Mouse (Mus musculus) layer of hippocampus, postnatal 14 days (tissue): Measurements from ENCODE around the gene Myom1. TPM values are rescaled to one million over a fixed set of nuclear protein-coding genes. Genes with fewer than 3 reads are reported as not detected.
"Not testable (repeated sequence)": the region's sequence is repeated elsewhere in the genome, so short reads cannot be mapped to it uniquely, and the experiment has no call there.

Experiments
- DNase-seq, 2 experiments: peaks; one replicate each; pipeline ENCODE4 v3.0.0; 2021 to 2022; ENCODE audit warnings: low spot score in 2 of 2, mixed read lengths in 1 of 2
- long read RNA-seq, 2 experiments: library from polyadenylated mRNA; stranded (forward); transcript quantifications; one replicate each; pipeline ENCODE4 v2.0.0; 2021
- total RNA-seq, 2 experiments: library from RNA; stranded (reverse); gene quantifications; 2 replicates each; pipeline ENCODE4 v1.2.3; 2021

Myom1 gene
- total RNA-seq = 1 to 10 TPM; 2.9 to 4.5 TPM
- long read RNA-seq, experiment 1, partial matches to known transcripts = 1 of 1 reads
- long read RNA-seq, experiment 1, other reads (novel, unspliced or antisense) = 0 of 1 reads
- long read RNA-seq, experiment 2 = 0 reads

GRCm38 (mm10) chr17:71002081-71002743, at the start of gene Myom1:
Gene Myom1 (plus strand): TSS chr17:71002633.
- DNase-seq = peak; percentile 94 to 97

DNA sequence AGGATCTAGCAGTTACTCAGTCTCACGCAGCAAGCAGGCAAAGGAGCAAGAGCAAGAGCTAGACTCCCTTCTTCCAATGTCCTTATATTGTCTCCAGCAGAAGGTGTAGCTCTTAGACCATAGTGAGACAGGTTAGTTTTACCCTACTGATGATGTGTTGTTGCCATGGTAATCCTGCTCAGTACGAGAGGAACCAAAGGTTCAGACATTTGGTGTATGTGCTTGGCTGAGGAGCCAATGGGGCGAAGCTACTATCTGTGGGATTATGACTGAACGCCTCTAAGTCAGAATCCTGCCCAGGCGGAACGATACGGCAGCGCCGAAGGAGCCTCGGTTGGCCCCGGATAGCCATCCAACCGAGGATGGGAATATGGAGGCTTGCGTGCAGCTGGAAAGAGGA, 38.9 kb upstream of the Myom1 start:
- DNase-seq = peak; percentile 98 to 99

DNA sequence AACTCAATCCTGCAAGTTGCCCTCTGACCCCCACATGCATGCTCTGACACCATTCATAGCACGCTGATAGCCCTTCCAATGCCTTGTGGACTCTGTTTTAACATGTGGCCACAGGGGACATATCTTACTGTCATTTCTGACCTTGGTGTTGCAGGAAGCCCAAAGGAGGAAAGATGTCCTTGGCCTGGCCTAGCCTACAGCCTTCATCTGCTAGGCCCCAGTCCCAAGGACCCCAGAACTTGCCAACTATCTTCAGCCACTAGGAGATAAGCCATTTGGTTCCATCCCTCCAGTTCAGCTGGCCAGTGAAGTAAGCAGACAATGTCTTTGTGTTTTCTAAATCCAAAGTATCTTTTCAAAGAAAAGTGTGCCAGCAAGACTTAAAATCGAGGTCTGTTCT, 37.2 kb upstream of the Myom1 start:
- DNase-seq = no peak

DNA sequence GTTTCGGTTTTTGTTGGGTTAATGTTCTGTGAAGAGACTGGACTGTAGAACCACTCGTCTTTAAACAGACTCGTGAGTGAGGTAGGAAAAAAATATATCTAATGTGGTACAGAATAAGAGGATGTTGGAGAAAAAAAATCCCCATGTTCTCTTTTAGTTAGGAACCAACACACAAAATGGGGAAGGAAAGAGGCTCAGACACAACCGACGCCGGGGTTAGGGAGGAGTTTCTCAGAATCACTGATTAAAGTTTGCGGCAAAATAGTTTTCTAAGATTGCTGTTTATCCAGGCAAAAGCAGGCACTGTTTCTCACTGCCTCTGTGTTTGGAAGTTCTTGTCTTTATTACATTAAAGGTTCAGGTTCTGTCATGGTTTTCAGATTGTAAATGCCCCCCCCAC, 36.3 kb upstream of the Myom1 start:
- DNase-seq = no peak

GRCm38 (mm10) chr17:70967191-70967590, 35.2 kb upstream of the Myom1 start:
- DNase-seq = no peak

- DNase-seq = no peak
These were observed 34.8 kb upstream of the Myom1 start for GRCm38 (mm10) chr17:70967646-70968045.

DNA sequence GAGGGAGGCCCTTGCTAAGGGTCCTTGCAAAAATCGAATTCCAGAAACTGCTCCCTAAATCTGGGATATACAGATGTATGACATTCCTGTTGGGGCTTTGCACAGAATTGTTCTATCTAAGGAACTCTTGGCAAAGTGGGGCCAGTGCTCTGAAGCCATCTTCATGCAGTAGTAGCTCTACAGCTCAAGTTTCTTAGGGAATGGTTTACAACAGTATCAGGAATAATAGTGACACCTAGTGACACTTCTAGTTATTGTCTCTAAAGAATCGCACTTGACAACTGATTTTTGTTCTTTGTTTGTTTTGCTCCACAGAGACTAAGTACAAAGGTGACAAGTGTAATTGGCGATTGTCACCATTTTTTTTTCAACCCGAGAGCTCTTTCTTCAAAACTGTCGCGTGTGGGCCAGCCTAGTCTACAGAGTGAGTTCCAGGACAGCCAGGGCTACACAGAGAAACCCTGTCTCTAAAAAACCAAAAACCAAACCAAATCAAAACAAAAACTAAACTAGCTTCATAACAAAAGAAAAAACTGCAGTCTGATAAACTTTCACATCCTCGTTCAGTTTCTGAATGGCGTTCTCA, 33.7 kb upstream of the Myom1 start:
- DNase-seq = peak in 1 of 2 experiments; percentile 50

- DNase-seq = no peak
These were observed 31.2 kb upstream of the Myom1 start for GRCm38 (mm10) chr17:70971206-70971605.

DNA sequence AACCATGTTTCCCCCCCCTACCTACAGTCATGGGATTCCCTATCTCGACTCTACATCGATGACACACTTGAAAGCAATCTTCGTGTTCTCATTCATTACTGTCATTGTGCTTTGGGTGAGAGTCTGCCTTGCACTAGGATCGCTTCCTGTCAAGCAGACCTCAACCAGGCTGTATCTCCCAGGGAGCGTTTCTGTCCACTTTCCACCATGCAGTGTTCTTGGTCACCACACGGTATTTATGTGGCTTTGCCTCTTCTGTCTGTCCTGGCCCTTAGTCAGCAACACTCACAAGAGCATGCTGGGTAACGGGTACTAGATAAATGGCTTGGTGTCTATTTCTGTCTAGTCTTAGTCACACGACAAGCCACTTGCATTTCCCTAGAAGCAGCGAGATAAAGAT, 29.0 kb upstream of the Myom1 start:
- DNase-seq = no peak

GRCm38 (mm10) chr17:70974065-70974464, 28.4 kb upstream of the Myom1 start:
- DNase-seq = not testable (repeated sequence)

GRCm38 (mm10) chr17:70977799-70978198, 24.6 kb upstream of the Myom1 start:
- no peak for DNase-seq

GRCm38 (mm10) chr17:70979345-70980223, 22.8 kb upstream of the Myom1 start:
- no peak for DNase-seq

DNA sequence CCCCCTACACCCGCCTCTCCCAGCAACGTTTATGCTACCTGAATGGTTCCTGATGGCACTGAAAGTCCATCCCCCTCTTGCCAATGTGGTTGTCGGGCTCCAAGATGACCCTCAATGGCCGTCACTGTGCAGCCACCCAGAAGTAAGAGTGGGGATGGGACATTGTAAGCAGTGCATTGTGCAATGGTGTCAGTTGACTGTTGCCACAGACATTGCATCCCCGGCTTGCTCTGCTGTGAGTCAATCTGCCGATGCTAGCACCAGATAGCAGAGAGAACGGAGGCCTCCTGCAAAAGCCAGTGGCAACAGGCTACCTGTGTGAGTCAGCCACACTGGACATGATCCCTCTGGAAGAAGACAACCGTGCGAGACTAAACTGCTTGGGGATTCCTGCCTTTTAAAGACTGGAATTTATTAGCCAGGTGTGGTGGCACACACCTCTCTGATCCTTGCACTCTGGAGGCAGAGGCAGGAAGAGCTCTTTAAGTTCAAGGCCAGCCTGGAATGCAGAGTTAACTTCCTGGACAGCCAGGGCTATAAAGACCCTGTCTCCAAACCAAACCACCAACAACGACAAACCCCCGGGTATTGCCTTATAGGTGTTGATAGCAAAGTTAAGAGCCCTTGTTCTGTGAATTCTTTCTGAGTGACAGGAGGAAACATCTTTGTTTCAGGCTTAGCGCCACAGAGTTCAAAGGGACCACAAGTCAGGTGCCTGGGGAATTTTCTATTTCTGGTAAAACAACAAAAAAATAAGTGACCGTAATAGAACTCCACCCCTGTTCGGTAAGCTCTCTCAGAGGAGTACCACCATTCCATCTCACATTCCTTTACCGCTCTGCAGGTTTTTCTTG, 16.7 kb upstream of the Myom1 start:
- DNase-seq = no peak

GRCm38 (mm10) chr17:70986355-70986740, 16.1 kb upstream of the Myom1 start:
- no peak for DNase-seq

GRCm38 (mm10) chr17:70986831-70987660, 15.4 kb upstream of the Myom1 start:
- no peak for DNase-seq

GRCm38 (mm10) chr17:70988337-70988767, 14.1 kb upstream of the Myom1 start:
- no peak for DNase-seq

DNA sequence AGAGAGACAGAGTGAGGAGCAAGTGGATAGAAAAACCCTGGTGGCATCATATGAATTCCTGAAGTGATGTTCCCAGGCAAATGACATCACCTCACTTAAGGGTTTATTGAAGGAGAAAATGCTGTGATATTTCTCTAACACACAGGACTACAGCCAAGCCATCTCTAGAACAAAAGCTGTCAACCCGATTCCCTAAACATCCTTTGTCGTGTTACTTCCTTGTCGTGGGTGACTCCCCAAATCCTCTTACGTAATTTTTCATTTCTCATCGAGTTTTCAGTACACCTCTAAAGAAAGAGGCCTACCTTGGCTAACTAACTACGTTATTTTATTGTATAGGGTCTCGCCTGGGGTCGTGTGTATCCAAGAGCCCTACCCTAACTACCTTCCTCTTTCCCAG, 13.0 kb upstream of the Myom1 start:
- DNase-seq = no peak

DNA sequence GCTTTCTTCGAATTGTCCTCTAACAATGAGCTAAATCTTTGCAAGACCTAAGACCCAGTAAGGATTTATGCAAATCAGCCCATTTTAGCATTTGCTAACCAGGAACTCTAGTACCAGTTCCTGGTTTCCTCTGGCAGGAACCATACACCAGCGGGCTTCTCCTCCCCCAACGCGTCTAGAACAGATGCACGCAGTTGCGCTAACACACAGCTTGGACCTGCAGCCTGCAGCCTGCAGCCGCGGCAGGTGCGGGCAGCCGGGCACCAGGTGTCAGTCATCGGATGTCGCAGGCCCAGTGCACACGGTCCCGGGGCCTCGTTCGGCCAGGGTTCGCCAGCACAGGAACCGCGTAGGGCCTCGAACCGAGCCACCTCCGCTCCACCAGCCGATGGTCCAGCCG, 12.4 kb upstream of the Myom1 start:
- DNase-seq = peak in 1 of 2 experiments; percentile 46

DNA sequence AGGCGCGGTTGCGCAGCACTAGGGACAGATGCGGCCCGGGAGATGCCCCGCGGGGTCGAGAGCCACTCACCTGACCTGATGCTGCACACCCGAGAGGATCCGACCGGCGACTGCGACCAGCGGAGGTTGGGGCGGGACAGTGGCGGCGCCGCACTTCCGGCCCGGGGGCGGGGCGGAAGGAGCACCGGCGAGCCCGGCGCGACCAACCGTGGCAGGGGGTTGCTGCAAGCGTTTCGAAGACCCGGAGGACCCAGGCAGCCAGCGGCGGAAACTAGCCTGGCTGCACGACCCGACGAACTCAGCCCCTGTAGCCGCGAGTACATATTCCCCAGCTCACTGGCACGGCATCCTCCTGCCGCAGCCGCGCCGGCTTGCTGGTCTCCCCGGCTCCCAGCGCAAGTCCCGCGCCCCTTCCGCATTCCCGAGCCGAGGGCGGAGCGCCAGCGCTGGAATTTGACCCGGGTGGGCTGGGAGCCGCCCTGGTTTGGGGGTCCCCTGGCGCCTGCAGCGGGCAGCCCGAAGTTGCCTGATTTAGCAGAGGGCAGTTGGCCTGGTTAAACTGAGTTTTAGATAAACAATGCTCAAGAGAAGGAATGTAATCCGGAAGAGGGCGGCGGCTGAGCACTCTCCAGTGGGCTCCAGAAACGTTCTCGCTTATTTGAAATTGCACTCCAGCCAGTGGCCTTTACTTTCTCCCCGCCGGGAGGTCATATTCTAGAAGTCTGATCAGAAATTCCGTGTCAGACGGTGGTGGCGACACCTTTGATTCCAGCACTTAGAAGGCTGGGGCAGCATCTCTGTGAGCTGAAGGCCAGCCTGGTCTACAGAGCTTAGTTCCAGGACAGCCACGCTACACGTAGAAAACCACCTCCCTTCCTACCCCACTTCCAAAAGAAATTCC, 11.8 kb upstream of the Myom1 start:
- peak; percentile 75 to 83 for DNase-seq
